Mouse (Mus musculus) small intestine, adult 2 months (tissue): ENCODE measurements at regions not wholly inside any gene's neighbourhood (a gene's known extent, or its start where the extent isn't known, plus 50 kb on each side); places are given as distances from the start of the nearest gene placed in this dataset.

Experiments used
- CTCF ChIP-seq: fragments of 200-500 bp; IDR thresholded peaks from 2 replicates; pipeline ENCODE4 v1.5.1; 2012; ENCODE audit warnings: low read depth, mild to moderate bottlenecking, control low read depth, inconsistent platforms, low read length, moderate library complexity, mixed read lengths; ENCODE audit not compliant: insufficient replicate concordance, insufficient read length; ENCODE audit errors: extremely low read depth
- POLR2A ChIP-seq: fragments of 200-500 bp; IDR thresholded peaks from 2 replicates; pipeline ENCODE4 v1.6.1; 2012; ENCODE audit warnings: low read depth, mild to moderate bottlenecking, control low read depth, inconsistent platforms, low read length, moderate library complexity

- TF ChIP-seq CTCF (no peak), POLR2A (no peak)
These were observed 493.6 kb upstream of the Arid1b start for GRCm38 (mm10) chr17:4500504-4500903.
